Mouse (Mus musculus): ENCODE data around the gene Taf3. TPM values are rescaled to one million over a fixed set of nuclear protein-coding genes. Genes with fewer than 3 reads are reported as not detected.

The Taf3 gene
- total RNA-seq, 1 experiment: 7.8 TPM

- no peak for DNase-seq (ENCODE audit: low read depth, low spot score)
- no peaks in the 10 kb centered on the region for H3K9me3 ChIP-seq (ENCODE audit: control insufficient read depth, insufficient read depth, low read depth, low read length)
- no peak overlapping the region for H3K9ac ChIP-seq (ENCODE audit: insufficient read depth, low read depth, low read length, poor library complexity, severe bottlenecking)
- H3K4me3 ChIP-seq (ENCODE audit: insufficient read depth in 1 of 2, low read depth in 1 of 2, low read length in 2 of 2, poor library complexity in 1 of 2, severe bottlenecking in 1 of 2): no peak overlapping the region
- H3K27ac ChIP-seq (ENCODE audit: insufficient read depth, low read depth, low read length, poor library complexity, severe bottlenecking): no peak overlapping the region
- TF ChIP-seq ZNF384 (IDR thresholded peaks at IDR 0.05; ENCODE audit: low read depth, low read length) (no peak), HCFC1 (IDR thresholded peaks at IDR 0.05; ENCODE audit: borderline replicate concordance, insufficient read depth, low read length) (no peak), MAFK (IDR thresholded peaks at IDR 0.05; ENCODE audit: insufficient read depth, low read depth, low read length) (no peak), CHD2 (IDR thresholded peaks at IDR 0.05; ENCODE audit: low read depth, low read length) (no peak), ZC3H11A (IDR thresholded peaks at IDR 0.05; ENCODE audit: borderline replicate concordance, low read depth, low read length) (no peak)
- H3K4me1 ChIP-seq (ENCODE audit: control insufficient read depth in 2 of 2, insufficient read depth in 2 of 2, low read length in 2 of 2, poor library complexity in 1 of 2): no peaks in the 10 kb centered on the region; a peak in 1 of 4 replicates
- peaks cover 6% of the 10 kb centered on the region; the same call in 1 of the 2 replicates for H3K36me3 ChIP-seq (ENCODE audit: control insufficient read depth, insufficient read depth, low read length, poor library complexity, severe bottlenecking)
- in situ Hi-C loops (cut with MboI; ENCODE audit: low sequenced_read_pairs in 2 of 2, unreplicated experiment in 2 of 2): no loop called here
Observed at GRCm38 (mm10) chr2:9926194-9926904, 122.0 kb downstream of the Taf3 start.

- Histone ChIP-seq H3K27ac (ENCODE audit: insufficient read depth, low read depth, low read length, poor library complexity, severe bottlenecking) (no peak overlapping the region), H3K9me3 (ENCODE audit: control insufficient read depth, insufficient read depth, low read depth, low read length) (no peaks in the 10 kb centered on the region), H3K4me1 (ENCODE audit: control insufficient read depth in 2 of 2, insufficient read depth in 2 of 2, low read length in 2 of 2, poor library complexity in 1 of 2) (no peaks in the 10 kb centered on the region), H3K36me3 (ENCODE audit: control insufficient read depth, insufficient read depth, low read length, poor library complexity, severe bottlenecking) (peaks cover 11% of the 10 kb centered on the region), H3K4me3 (ENCODE audit: insufficient read depth in 1 of 2, low read depth in 1 of 2, low read length in 2 of 2, poor library complexity in 1 of 2, severe bottlenecking in 1 of 2) (no peak overlapping the region), H3K9ac (ENCODE audit: insufficient read depth, low read depth, low read length, poor library complexity, severe bottlenecking) (no peak overlapping the region)
- TF ChIP-seq ZNF384 (IDR thresholded peaks at IDR 0.05; ENCODE audit: low read depth, low read length): no peak
- TF ChIP-seq CHD2 (IDR thresholded peaks at IDR 0.05; ENCODE audit: low read depth, low read length): no peak
- TF ChIP-seq HCFC1 (IDR thresholded peaks at IDR 0.05; ENCODE audit: borderline replicate concordance, insufficient read depth, low read length): no peak
- no peak for TF ChIP-seq MAFK (IDR thresholded peaks at IDR 0.05; ENCODE audit: insufficient read depth, low read depth, low read length)
- TF ChIP-seq ZC3H11A (IDR thresholded peaks at IDR 0.05; ENCODE audit: borderline replicate concordance, low read depth, low read length): no peak
- no peak for DNase-seq (ENCODE audit: low read depth, low spot score)
- in situ Hi-C loops (cut with MboI; ENCODE audit: low sequenced_read_pairs in 2 of 2, unreplicated experiment in 2 of 2): no loop called here
Observed at GRCm38 (mm10) chr2:9918691-9919471, 129.5 kb downstream of the Taf3 start.

DNA sequence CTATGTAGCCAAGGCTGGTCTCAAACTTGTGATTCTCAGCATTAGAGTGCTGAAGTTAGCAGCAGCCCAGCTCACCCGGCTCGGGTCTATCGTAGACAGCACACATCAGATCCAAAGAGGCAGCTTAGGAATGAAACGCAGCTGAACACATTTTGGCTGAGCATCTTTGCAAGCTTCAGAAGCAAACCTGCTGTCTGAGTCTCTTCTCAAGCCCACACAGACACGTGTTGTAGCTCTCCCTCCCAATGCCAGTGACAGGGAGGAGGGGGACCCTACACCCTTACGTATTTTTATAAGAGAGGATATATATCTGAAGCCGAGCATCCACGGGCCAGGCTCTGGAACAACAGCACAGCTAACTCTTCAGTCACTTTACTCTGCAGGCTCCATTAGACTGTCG lies 130.8 kb downstream of the Taf3 start:
- no peaks in the 10 kb centered on the region for H3K4me1 ChIP-seq (ENCODE audit: control insufficient read depth in 2 of 2, insufficient read depth in 2 of 2, low read length in 2 of 2, poor library complexity in 1 of 2)
- TF ChIP-seq CHD2 (IDR thresholded peaks at IDR 0.05; ENCODE audit: low read depth, low read length): no peak
- no peak overlapping the region for H3K4me3 ChIP-seq (ENCODE audit: insufficient read depth in 1 of 2, low read depth in 1 of 2, low read length in 2 of 2, poor library complexity in 1 of 2, severe bottlenecking in 1 of 2)
- peaks cover 11% of the 10 kb centered on the region for H3K36me3 ChIP-seq (ENCODE audit: control insufficient read depth, insufficient read depth, low read length, poor library complexity, severe bottlenecking)
- in situ Hi-C loops (cut with MboI; ENCODE audit: low sequenced_read_pairs in 2 of 2, unreplicated experiment in 2 of 2): no loop called here
- H3K9ac ChIP-seq (ENCODE audit: insufficient read depth, low read depth, low read length, poor library complexity, severe bottlenecking): no peak overlapping the region
- DNase-seq (ENCODE audit: low read depth, low spot score): no peak
- H3K9me3 ChIP-seq (ENCODE audit: control insufficient read depth, insufficient read depth, low read depth, low read length): no peaks in the 10 kb centered on the region
- H3K27ac ChIP-seq (ENCODE audit: insufficient read depth, low read depth, low read length, poor library complexity, severe bottlenecking): no peak overlapping the region

DNA sequence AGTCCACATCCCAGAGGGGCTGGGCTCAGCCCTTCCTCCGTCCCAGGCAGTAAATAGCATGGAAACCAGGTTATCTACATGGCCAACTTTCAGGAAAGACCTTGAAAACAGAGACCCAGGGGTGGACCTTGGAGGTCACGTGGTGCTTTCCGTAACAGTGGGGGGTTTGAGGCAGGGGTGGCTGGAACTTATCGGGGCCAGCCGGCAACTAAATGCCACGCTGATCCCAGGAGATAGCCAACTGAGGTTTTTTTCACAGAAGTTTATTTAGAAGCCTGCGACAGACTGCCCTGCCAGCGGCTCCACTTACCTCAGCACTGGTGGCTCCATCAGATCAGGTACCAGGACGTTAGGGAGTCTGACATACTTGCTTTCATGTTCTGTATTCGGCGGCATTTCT lies 142.4 kb downstream of the Taf3 start:
- Histone ChIP-seq H3K9me3 (ENCODE audit: control insufficient read depth, insufficient read depth, low read depth, low read length) (no peaks in the 10 kb centered on the region), H3K4me3 (ENCODE audit: insufficient read depth in 1 of 2, low read depth in 1 of 2, low read length in 2 of 2, poor library complexity in 1 of 2, severe bottlenecking in 1 of 2) (no peak overlapping the region), H3K9ac (ENCODE audit: insufficient read depth, low read depth, low read length, poor library complexity, severe bottlenecking) (no peak overlapping the region)

More for the DNA sequence above, 142.4 kb downstream of the Taf3 start:
- Histone ChIP-seq H3K36me3 (ENCODE audit: control insufficient read depth, insufficient read depth, low read length, poor library complexity, severe bottlenecking) (no peaks in the 10 kb centered on the region), H3K27ac (ENCODE audit: insufficient read depth, low read depth, low read length, poor library complexity, severe bottlenecking) (no peak overlapping the region), H3K4me1 (ENCODE audit: control insufficient read depth in 2 of 2, insufficient read depth in 2 of 2, low read length in 2 of 2, poor library complexity in 1 of 2) (peaks cover 2 to 3% of the 10 kb centered on the region in 2 experiments; a peak in 2 of 4 replicates)
- in situ Hi-C loops (cut with MboI; ENCODE audit: low sequenced_read_pairs in 2 of 2, unreplicated experiment in 2 of 2): no loop called here
- TF ChIP-seq ZC3H11A (IDR thresholded peaks at IDR 0.05; ENCODE audit: borderline replicate concordance, low read depth, low read length): no peak
- no peak for TF ChIP-seq HCFC1 (IDR thresholded peaks at IDR 0.05; ENCODE audit: borderline replicate concordance, insufficient read depth, low read length)
- no peak for TF ChIP-seq MAFK (IDR thresholded peaks at IDR 0.05; ENCODE audit: insufficient read depth, low read depth, low read length)
- TF ChIP-seq ZNF384 (IDR thresholded peaks at IDR 0.05; ENCODE audit: low read depth, low read length): no peak
- TF ChIP-seq CHD2 (IDR thresholded peaks at IDR 0.05; ENCODE audit: low read depth, low read length): no peak
- no peak for DNase-seq (ENCODE audit: low read depth, low spot score)

Data from ES-E14 (cell line).